Mouse (Mus musculus): ENCODE data around the gene Klrb1. TPM values are rescaled to one million over a fixed set of nuclear protein-coding genes. Genes with fewer than 3 reads are reported as not detected.

Gene Klrb1
- polyA plus RNA-seq (2012; rRNA removed; ENCODE audit: low replicate concordance): not detected in 2 replicates

DNA sequence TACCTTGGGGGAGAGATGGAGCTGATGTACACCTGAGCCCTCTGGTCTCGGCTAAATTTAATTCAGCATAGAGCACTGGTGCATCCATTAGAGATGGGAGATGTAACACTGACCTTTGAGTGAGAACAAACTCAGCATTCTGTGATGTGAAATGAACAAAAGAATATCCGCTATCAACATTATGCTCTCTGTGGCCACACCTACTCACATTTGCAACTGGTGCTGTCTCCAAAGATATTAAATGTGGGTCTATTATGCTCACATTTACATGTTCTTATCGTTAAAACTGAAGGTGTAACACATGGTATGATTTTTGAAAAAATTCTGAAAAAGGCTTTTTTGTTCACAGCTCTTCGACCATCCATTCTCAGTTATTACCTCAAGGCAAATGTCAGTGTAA, at the start of gene Klrb1:
TSS of gene Klrb1 (minus strand) at position 101 of the 400 bp plus-strand sequence.

DNA sequence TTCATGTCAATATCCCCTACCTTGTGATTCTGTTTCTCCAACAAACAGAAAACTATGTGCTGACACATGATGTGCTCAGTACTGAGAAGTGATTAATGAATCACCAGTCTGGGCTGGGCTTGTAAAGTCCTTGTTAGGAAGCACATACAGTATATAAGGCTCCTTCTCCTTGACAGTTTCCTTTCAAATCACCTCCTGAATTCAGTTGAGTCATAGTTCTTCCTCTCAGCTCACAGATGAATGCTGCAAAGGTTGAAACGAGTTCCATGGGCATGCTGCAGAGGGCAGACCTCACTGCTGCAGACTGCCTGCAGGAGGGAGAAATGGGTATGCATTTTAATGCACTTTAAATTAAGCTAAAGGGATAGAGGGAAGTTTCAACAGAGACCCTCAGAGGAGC, 60.7 kb downstream of the Klrb1 start, which contains the start of gene Clec2h:
TSS of gene Clec2h (plus strand) at position 180 of the 400 bp plus-strand sequence.

Other genes with a start within 250 kb of the Klrb1 start
- 2.2 TPM in 1 of 2 replicates, not detected in the other for gene Pzp, start 196.3 kb downstream of the Klrb1 start, polyA plus RNA-seq (2012; rRNA removed; ENCODE audit: low replicate concordance)
- gene A2ml1, start 141.5 kb downstream of the Klrb1 start, polyA plus RNA-seq (2012; rRNA removed; ENCODE audit: low replicate concordance): not detected in 2 replicates
- gene Klrb1a, start 99.5 kb downstream of the Klrb1 start, polyA plus RNA-seq (2012; rRNA removed; ENCODE audit: low replicate concordance): 1.6 and 3.0 TPM in 2 replicates
- not detected in 2 replicates for gene Clec2h, start 60.7 kb downstream of the Klrb1 start, polyA plus RNA-seq (2012; rRNA removed; ENCODE audit: low replicate concordance)
- 0.74 and 1.3 TPM in 2 replicates for gene Klrb1c, start 66.2 kb upstream of the Klrb1 start, polyA plus RNA-seq (2012; rRNA removed; ENCODE audit: low replicate concordance)
- gene Gm44511, start 103.3 kb upstream of the Klrb1 start, polyA plus RNA-seq (2012; rRNA removed; ENCODE audit: low replicate concordance): not detected in 2 replicates
- gene Klrb1b, start 103.3 kb upstream of the Klrb1 start, polyA plus RNA-seq (2012; rRNA removed; ENCODE audit: low replicate concordance): 0.44 and 0.72 TPM in 2 replicates
- 1.7 and 2.9 TPM in 2 replicates for gene Clec2i, start 164.5 kb upstream of the Klrb1 start, polyA plus RNA-seq (2012; rRNA removed; ENCODE audit: low replicate concordance)
- 2.2 and 4.7 TPM in 2 replicates for gene BC035044, start 168.1 kb upstream of the Klrb1 start, polyA plus RNA-seq (2012; rRNA removed; ENCODE audit: low replicate concordance)
- gene Clec2g, start 211.3 kb upstream of the Klrb1 start, polyA plus RNA-seq (2012; rRNA removed; ENCODE audit: low replicate concordance): not detected in 2 replicates